Mouse (Mus musculus): ENCODE results near the gene Ppp2ca. TPM values are rescaled to one million over a fixed set of nuclear protein-coding genes. Genes with fewer than 3 reads are reported as not detected.

Ppp2ca gene
- polyA plus RNA-seq, 1 experiment from 2014 or later: 128 TPM

DNA sequence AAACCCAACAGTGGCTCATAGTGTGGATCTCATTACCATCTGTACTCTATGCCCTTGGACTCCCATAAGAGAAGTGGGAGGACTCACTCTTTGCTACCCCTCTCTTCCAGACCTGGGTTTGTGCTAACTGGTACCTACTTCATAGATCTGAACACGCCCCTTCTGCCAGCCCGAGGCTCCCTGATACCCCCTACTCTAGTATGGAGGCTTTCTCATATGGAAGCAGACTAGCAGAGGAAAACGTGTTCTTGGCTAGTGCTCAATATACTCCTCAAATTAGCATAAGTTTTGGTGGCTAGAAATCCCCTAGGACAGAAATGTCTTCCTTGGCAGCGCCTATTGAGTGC lies 12.7 kb upstream of the Ppp2ca start:
- Histone ChIP-seq H3K27me3 (ENCODE audit: control insufficient read depth, insufficient read depth, low read length) (no peaks in the 10 kb centered on the region), H3K36me3 (ENCODE audit: control insufficient read depth, insufficient read depth, low read length) (no peaks in the 10 kb centered on the region), H3K9ac (ENCODE audit: low read depth, low read length) (no peak overlapping the region), H3K9me3 (ENCODE audit: control insufficient read depth, low read length) (no peaks in the 10 kb centered on the region), H3K27ac (ENCODE audit: low read depth, low read length) (no peak overlapping the region), H3K4me3 (ENCODE audit: low read depth, low read length) (no peak overlapping the region), H3K4me2 (replicated peaks; ENCODE audit: low read depth, low read length) (no peak overlapping the region), H3K4me1 (replicated peaks; ENCODE audit: control insufficient read depth, insufficient read depth, low read length) (no peaks in the 10 kb centered on the region)
- ATAC-seq (ENCODE audit: low FRiP score): no peak
- 76% methylated on average over 4 of the region's 4 CpGs for WGBS
- DNase-seq (ENCODE audit: low spot score): no peak

GRCm38 (mm10) chr11:52086204-52086864 lies 12.1 kb upstream of the Ppp2ca start:
- no peak overlapping the region for H3K27ac ChIP-seq (ENCODE audit: low read depth, low read length)
- WGBS: 55% methylated on average over 9 of the region's 9 CpGs
- H3K9ac ChIP-seq (ENCODE audit: low read depth, low read length): no peak overlapping the region

DNA sequence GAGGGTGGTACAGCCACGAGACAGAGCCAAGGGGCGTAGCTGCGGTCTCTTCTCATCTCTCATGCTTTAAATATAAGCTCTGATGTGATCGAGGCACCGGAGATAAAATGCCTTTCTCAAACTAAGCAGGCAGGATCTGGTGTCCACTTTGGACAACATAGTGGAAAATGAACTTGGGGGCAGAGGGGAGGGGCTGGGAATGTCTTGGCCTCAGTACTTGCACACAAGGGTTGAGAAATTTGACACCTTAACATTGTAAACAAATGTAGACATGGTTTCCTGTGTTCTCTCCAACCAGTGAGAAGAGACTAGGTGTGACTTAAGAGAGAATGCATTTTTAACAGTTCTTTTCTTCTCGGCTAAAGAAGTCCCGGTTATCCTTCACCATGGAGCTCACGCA lies 9.2 kb upstream of the Ppp2ca start:
- H3K4me3 ChIP-seq (ENCODE audit: low read depth, low read length): no peak overlapping the region
- no peak for ATAC-seq (ENCODE audit: low FRiP score)
- H3K9ac ChIP-seq (ENCODE audit: low read depth, low read length): no peak overlapping the region

More at GRCm38 (mm10) chr11:52086204-52086864, 12.1 kb upstream of the Ppp2ca start:
- Histone ChIP-seq H3K36me3 (ENCODE audit: control insufficient read depth, insufficient read depth, low read length) (no peaks in the 10 kb centered on the region), H3K9me3 (ENCODE audit: control insufficient read depth, low read length) (no peaks in the 10 kb centered on the region), H3K4me2 (replicated peaks; ENCODE audit: low read depth, low read length) (no peak overlapping the region; the same call in 1 of the 2 replicates), H3K4me3 (ENCODE audit: low read depth, low read length) (no peak overlapping the region), H3K27me3 (ENCODE audit: control insufficient read depth, insufficient read depth, low read length) (no peaks in the 10 kb centered on the region), H3K4me1 (replicated peaks; ENCODE audit: control insufficient read depth, insufficient read depth, low read length) (no peaks in the 10 kb centered on the region)
- ATAC-seq (ENCODE audit: low FRiP score) (no peak), DNase-seq (ENCODE audit: low spot score) (no peak)

GRCm38 (mm10) chr11:52091261-52091660 lies 7.2 kb upstream of the Ppp2ca start:
- H3K9me3 ChIP-seq (ENCODE audit: control insufficient read depth, low read length): no peaks in the 10 kb centered on the region
- no peak overlapping the region for H3K4me3 ChIP-seq (ENCODE audit: low read depth, low read length)
- DNase-seq (ENCODE audit: low spot score) (no peak), ATAC-seq (ENCODE audit: low FRiP score) (no peak)
- H3K9ac ChIP-seq (ENCODE audit: low read depth, low read length): no peak overlapping the region
- H3K27me3 ChIP-seq (ENCODE audit: control insufficient read depth, insufficient read depth, low read length): no peaks in the 10 kb centered on the region
- no peaks in the 10 kb centered on the region for H3K4me1 ChIP-seq (replicated peaks; ENCODE audit: control insufficient read depth, insufficient read depth, low read length)
- no peak overlapping the region for H3K27ac ChIP-seq (ENCODE audit: low read depth, low read length)
- WGBS: 90% methylated on average over 9 of the region's 9 CpGs
- H3K4me2 ChIP-seq (replicated peaks; ENCODE audit: low read depth, low read length): no peak overlapping the region
- H3K36me3 ChIP-seq (ENCODE audit: control insufficient read depth, insufficient read depth, low read length): no peaks in the 10 kb centered on the region

More for the DNA sequence above, 9.2 kb upstream of the Ppp2ca start:
- Histone ChIP-seq H3K4me2 (replicated peaks; ENCODE audit: low read depth, low read length) (no peak overlapping the region), H3K27ac (ENCODE audit: low read depth, low read length) (no peak overlapping the region), H3K27me3 (ENCODE audit: control insufficient read depth, insufficient read depth, low read length) (no peaks in the 10 kb centered on the region), H3K9me3 (ENCODE audit: control insufficient read depth, low read length) (no peaks in the 10 kb centered on the region), H3K4me1 (replicated peaks; ENCODE audit: control insufficient read depth, insufficient read depth, low read length) (no peaks in the 10 kb centered on the region), H3K36me3 (ENCODE audit: control insufficient read depth, insufficient read depth, low read length) (no peaks in the 10 kb centered on the region)
- DNase-seq (ENCODE audit: low spot score): no peak
- WGBS: 75% methylated on average over 8 of the region's 8 CpGs

GRCm38 (mm10) chr11:52094568-52094967 lies 3.9 kb upstream of the Ppp2ca start:
- no peak overlapping the region for H3K4me2 ChIP-seq (replicated peaks; ENCODE audit: low read depth, low read length)
- no peak overlapping the region for H3K9ac ChIP-seq (ENCODE audit: low read depth, low read length)
- ATAC-seq (ENCODE audit: low FRiP score) (no peak), DNase-seq (ENCODE audit: low spot score) (no peak)
- no peaks in the 10 kb centered on the region for H3K27me3 ChIP-seq (ENCODE audit: control insufficient read depth, insufficient read depth, low read length)
- H3K36me3 ChIP-seq (ENCODE audit: control insufficient read depth, insufficient read depth, low read length): no peaks in the 10 kb centered on the region
- no peak overlapping the region for H3K4me3 ChIP-seq (ENCODE audit: low read depth, low read length)
- H3K27ac ChIP-seq (ENCODE audit: low read depth, low read length): no peak overlapping the region
- no peaks in the 10 kb centered on the region for H3K9me3 ChIP-seq (ENCODE audit: control insufficient read depth, low read length)
- no peaks in the 10 kb centered on the region; the same call in 1 of the 2 replicates for H3K4me1 ChIP-seq (replicated peaks; ENCODE audit: control insufficient read depth, insufficient read depth, low read length)
- 61% methylated on average over 5 of the region's 5 CpGs for WGBS

- no peaks in the 10 kb centered on the region for H3K9me3 ChIP-seq (ENCODE audit: control insufficient read depth, low read length)
- H3K4me1 ChIP-seq (replicated peaks; ENCODE audit: control insufficient read depth, insufficient read depth, low read length): peaks cover 4% of the 10 kb centered on the region
- ATAC-seq (ENCODE audit: low FRiP score) (no peak), DNase-seq (ENCODE audit: low spot score) (no peak)
- H3K27ac ChIP-seq (ENCODE audit: low read depth, low read length): no peak overlapping the region
- no peak overlapping the region for H3K4me3 ChIP-seq (ENCODE audit: low read depth, low read length)
- no peaks in the 10 kb centered on the region for H3K27me3 ChIP-seq (ENCODE audit: control insufficient read depth, insufficient read depth, low read length)
- H3K4me2 ChIP-seq (replicated peaks; ENCODE audit: low read depth, low read length): no peak overlapping the region
- H3K9ac ChIP-seq (ENCODE audit: low read depth, low read length): no peak overlapping the region
- WGBS: 81% methylated on average over 3 of the region's 3 CpGs
- H3K36me3 ChIP-seq (ENCODE audit: control insufficient read depth, insufficient read depth, low read length): no peaks in the 10 kb centered on the region
These were observed 1.5 kb upstream of the Ppp2ca start for GRCm38 (mm10) chr11:52097016-52097415.

GRCm38 (mm10) chr11:52097596-52097995 lies 885 bp upstream of the Ppp2ca start:
- Histone ChIP-seq H3K27me3 (ENCODE audit: control insufficient read depth, insufficient read depth, low read length) (no peaks in the 10 kb centered on the region), H3K27ac (ENCODE audit: low read depth, low read length) (peak overlapping the region; percentile 98; the same call in 1 of the 2 replicates), H3K36me3 (ENCODE audit: control insufficient read depth, insufficient read depth, low read length) (no peaks in the 10 kb centered on the region), H3K4me1 (replicated peaks; ENCODE audit: control insufficient read depth, insufficient read depth, low read length) (peaks cover 4% of the 10 kb centered on the region), H3K9ac (ENCODE audit: low read depth, low read length) (peak overlapping the region; percentile 64), H3K4me2 (replicated peaks; ENCODE audit: low read depth, low read length) (peak overlapping the region; percentile 71; the same call in 1 of the 2 replicates), H3K9me3 (ENCODE audit: control insufficient read depth, low read length) (no peaks in the 10 kb centered on the region), H3K4me3 (ENCODE audit: low read depth, low read length) (no peak overlapping the region)
- DNase-seq (ENCODE audit: low spot score) (no peak), ATAC-seq (ENCODE audit: low FRiP score) (no peak)
- 82% methylated on average over 2 of the region's 2 CpGs for WGBS

DNA sequence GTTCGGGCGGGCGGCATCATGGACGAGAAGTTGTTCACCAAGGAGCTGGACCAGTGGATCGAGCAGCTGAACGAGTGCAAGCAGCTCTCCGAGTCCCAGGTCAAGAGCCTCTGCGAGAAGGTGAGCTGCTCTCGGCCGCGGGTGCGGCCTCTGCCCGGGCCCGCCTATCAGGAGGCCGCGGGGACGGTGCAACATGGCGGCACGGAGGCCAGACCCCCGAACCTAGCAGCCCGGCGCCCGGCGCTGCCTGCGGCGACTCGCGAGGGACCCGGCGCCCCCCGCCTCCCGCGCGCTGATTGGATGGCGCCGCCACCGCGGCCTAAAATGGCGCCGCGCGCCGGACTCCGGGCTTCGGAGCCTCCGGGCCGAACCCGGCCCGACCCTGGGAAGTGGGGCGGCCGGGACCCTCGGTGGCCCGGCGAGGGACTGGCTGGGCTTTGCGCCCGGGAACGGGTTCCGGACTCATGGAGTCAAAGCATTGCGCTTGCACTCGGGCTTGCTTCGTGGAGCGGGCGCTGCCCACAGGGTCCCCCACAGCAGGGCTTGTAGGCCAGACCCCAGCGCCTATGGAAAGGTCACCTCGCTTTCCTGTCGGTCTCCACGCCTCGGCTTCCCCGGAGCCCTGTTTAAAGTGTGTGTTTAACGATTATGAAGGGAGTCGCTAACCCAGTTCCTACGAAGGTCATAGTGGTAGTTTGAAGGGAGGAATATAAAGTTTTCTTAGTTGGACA lies 715 bp downstream of the Ppp2ca start:
- Histone ChIP-seq H3K36me3 (ENCODE audit: control insufficient read depth, insufficient read depth, low read length) (no peaks in the 10 kb centered on the region), H3K9me3 (ENCODE audit: control insufficient read depth, low read length) (no peaks in the 10 kb centered on the region), H3K9ac (ENCODE audit: low read depth, low read length) (peak overlapping the region; percentile 99), H3K27ac (ENCODE audit: low read depth, low read length) (peak overlapping the region; percentile 98), H3K4me1 (replicated peaks; ENCODE audit: control insufficient read depth, insufficient read depth, low read length) (peaks cover 4% of the 10 kb centered on the region), H3K27me3 (ENCODE audit: control insufficient read depth, insufficient read depth, low read length) (no peaks in the 10 kb centered on the region), H3K4me2 (replicated peaks; ENCODE audit: low read depth, low read length) (peak overlapping the region; percentile 71), H3K4me3 (ENCODE audit: low read depth, low read length) (peak overlapping the region; percentile 81)
- DNase-seq (ENCODE audit: low spot score) (peak; percentile 92), ATAC-seq (ENCODE audit: low FRiP score) (peak; percentile 91)
- WGBS: under 1% methylated on average over 60 of the region's 72 CpGs

GRCm38 (mm10) chr11:52099771-52100219 lies 1.3 kb downstream of the Ppp2ca start:
- peak overlapping the region; percentile 71 for H3K4me2 ChIP-seq (replicated peaks; ENCODE audit: low read depth, low read length)
- H3K4me1 ChIP-seq (replicated peaks; ENCODE audit: control insufficient read depth, insufficient read depth, low read length): peaks cover 4% of the 10 kb centered on the region
- peak overlapping the region; percentile 81 for H3K4me3 ChIP-seq (ENCODE audit: low read depth, low read length)
- whole genome bisulfite sequencing: 8% methylated on average over 7 of the region's 7 CpGs
- H3K9ac ChIP-seq (ENCODE audit: low read depth, low read length): peak overlapping the region; percentile 99
- H3K27ac ChIP-seq (ENCODE audit: low read depth, low read length): no peak overlapping the region
- no peaks in the 10 kb centered on the region for H3K9me3 ChIP-seq (ENCODE audit: control insufficient read depth, low read length)
- H3K36me3 ChIP-seq (ENCODE audit: control insufficient read depth, insufficient read depth, low read length): no peaks in the 10 kb centered on the region
- DNase-seq (ENCODE audit: low spot score) (no peak), ATAC-seq (ENCODE audit: low FRiP score) (no peak)
- H3K27me3 ChIP-seq (ENCODE audit: control insufficient read depth, insufficient read depth, low read length): no peaks in the 10 kb centered on the region

Data from hindbrain, embryonic 11.5 days (tissue).